Mouse (Mus musculus): ENCODE measurements around the gene Pex12.
"Not testable (repeated sequence)": the region's sequence is repeated elsewhere in the genome, so short reads cannot be mapped to it uniquely, and the experiment has no call there.

Gene Pex12

DNA sequence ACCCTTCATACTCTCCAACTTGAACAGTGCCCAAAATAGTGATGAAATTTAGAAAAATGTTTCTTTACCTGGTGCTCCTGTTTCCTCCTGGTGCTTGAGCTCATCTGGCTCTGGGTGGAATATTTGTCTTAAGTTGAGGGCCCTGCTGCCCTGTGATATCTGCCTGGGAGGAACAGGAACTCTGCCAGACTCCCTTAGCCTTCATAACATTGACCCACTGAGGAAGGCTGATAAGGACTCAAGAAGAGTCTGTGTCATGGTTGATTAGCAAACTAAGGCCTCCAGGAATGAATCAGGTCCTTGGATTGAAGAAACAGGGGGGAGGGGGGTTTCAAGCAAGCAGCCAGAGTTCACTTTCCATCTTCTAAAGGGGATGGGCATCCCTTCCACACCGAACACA, 15.8 kb downstream of the Pex12 start, which contains the start of gene Slfn14:
Gene Slfn14 (minus strand): TSS at position 161 of the 400 bp plus-strand sequence.
- DNase-seq: no peak

DNA sequence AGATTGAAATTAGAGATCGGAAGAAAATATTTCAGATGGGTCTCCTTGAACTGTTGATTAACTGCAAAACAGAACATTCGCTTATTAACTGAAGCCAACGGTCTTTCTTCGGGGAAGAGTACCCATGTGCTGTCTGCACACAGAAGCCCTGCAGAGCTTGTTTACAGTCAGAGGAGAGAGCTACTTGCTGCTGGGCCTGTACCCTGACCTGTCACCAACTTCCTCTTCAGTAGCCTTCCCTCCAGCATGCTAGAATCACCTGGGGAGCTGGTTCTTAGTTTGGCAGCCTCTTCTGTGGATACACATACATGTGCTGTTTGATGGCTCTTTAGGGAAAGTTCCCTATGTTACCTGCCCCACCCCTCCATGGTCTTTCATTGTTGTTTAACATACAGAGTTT, 16.8 kb downstream of the Pex12 start:
- DNase-seq: no peak

DNA sequence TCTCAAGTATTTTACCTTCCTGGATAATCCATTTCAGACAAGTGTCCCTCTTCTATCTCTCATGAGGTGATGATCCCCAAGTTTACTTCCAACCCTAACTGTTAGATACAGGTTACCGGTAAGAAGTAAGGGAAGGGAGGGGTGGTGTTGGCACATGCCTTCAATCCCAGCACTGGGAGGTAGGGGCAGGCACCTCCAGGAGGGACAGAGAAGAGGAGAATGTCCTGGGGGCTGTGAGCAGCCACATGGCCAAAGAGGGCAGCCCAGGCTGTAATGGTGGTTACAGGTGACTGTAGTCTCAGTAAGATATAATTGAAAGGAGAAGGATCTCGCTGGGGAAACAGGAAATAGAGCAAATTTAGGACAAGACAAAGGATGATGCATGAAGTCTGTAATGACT, 20.3 kb downstream of the Pex12 start:
- no peak for DNase-seq

DNA sequence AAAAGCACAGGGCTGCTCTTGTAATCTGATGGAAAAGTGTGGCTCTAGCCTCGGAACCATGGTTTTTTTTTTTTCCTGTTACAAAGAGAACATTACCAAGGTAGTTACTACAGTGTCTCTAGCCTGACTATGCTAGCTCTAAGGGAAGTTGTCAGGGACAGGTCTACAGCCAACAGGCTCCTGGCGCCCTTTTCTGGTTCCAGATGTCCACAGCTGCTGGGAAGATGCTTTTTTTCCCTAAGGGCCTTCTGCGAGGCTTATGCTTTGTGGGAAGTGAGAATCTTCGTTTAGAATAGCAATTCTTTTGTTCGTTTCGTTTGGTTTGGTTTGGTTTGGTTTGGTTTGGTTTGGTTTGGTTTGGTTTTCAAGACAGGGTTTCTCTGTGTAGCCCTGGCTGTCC, 22.7 kb downstream of the Pex12 start:
- DNase-seq: peak; percentile 68

DNA sequence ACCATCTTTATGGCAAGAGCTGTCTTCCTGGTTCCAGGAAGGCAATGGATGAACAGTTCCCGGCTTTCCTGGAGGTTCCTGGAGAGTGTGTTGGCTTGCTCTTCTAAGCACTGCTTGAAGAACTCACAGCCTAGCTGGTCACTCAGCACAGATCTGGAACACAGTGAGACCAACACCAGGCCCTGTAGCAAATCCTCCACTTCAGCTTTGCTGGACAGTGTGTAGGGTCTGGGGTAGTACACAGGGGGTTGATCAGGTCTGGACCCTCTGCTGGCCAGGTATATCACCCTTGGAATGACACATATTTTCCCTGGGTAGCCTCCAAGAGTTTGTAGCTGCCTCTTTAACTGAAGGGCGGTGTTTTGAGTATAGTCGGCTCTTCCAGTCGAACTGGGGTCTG, 23.4 kb downstream of the Pex12 start:
- no peak for DNase-seq

DNA sequence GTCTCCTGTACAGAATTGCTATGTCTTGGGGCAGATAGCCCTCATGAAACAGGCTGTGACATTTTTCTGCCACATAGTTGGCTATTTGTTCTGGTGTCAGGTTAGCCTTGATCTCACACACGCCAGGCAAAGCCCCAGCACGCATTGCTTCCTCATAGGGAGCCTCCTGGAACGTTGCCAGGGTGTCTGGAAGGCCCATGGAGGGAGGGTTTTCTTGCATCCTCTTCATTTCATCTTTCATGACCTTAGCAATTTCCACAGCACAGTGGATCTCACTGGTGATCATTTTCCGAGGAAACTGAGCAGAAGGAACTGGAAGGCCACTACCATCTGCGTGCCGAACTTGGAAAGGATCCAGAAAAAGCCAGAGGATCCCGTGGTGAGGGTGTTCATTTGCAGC, 26.1 kb downstream of the Pex12 start:
- peak; percentile 19 for DNase-seq

DNA sequence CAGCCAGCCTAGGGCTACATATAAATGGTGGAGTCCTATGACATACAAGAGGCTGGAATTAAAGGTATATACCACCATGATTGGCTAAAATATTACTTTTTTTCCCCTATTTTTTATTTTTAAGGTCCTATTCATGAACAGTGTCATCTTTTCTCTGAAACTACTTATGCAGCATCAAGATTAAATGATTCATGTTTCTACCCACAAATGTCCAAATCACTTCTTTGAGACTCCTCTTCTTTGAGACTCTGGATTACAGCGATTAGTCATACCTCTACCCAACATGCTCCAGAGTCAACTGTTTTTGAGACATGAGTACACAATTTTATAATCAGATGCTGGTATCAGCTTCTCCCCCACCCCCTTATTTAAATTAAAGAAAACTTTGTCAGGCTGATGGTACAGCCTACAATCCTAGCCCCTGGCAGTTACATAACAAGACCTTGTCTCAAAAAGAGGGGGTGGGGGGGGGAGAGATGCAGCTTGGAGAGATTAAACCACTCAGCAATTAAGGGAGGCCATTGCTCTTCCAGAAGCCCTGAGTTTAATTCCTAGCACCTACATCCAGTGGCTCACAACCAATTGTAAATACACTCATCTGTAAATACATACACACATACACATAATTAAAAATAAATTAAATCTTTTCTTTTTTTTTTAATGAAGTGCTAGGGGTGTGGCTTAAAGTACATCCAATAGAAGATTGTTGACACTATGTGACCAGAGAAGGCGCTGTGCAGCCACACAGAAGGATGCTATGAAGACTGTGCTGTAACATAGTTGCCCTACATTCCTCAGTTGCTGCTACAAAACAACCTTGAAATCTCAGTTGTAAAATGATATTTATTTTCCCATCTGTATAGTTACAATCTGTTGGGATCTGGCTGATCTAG, 30.2 kb downstream of the Pex12 start:
- peak; percentile 40 for DNase-seq

DNA sequence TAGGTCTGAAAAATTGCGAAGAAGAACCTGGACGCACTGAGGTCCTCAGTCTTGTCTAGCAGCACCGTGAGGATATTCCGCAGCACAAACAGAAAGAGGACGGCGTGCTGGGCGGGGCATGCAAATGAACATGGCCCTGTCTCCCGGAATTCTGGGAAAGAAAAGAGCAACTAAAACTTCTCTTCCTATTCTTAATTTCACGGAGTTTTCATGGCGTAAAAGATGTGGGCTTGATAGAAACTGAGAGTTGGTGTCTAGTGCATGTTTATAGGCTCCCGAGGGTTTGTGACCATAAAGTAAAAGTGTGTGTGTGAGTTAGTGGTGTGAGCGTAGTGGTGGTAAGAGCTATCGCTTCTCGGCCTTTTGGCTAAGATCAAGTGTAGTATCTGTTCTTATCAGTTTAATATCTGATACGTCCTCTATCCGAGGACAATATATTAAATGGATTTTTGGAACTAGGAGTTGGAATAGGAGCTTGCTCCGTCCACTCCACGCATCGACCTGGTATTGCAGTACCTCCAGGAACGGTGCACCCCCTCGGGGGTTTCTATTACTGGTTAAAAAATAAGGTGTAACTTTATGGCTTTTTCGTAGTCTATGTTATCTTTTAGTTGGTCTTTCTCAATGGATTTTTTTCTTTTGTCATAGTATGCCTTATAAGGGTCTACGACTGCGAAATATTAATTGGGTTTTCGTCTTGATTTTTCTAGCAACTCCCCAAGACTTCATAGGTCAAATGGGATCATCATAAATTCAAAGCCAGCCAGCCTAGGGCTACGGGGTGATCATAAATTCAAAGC, 31.0 kb downstream of the Pex12 start:
- DNase-seq: peak; percentile 87

DNA sequence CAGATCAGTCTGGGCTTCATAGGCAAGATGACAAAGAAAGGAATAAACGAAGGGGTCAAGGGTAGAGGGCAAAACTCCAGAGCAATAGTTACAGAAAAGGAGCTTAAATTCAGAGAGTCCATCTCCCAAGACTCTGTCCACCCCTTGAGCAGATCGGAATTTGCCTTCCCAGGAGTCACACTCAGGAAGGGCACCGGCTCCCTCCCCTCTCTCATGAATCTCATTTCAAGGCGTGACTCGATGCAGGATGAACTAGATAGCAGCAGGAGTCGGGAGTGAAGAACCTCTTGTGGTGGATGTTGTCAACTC, 31.6 kb downstream of the Pex12 start:
- no peak for DNase-seq

DNA sequence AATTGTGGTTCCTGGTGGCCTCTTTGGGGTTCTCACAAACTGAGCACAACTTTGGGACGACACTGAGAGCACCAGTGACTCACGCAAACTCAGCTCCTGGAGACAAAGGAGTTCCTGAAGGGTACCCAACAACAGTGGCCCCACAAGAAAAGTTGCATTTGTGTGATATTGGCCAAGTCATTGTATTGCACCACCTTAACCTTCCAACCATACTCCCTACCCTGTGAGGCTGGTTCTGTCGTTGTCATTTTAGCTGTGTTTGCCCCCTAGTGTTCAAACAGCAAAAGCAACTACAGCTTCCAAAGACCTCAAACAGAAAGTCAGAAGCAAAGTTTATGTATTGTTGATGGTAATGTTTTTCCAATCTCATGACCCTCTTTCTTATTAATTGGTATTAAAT, 39.2 kb downstream of the Pex12 start:
- no peak for DNase-seq

DNA sequence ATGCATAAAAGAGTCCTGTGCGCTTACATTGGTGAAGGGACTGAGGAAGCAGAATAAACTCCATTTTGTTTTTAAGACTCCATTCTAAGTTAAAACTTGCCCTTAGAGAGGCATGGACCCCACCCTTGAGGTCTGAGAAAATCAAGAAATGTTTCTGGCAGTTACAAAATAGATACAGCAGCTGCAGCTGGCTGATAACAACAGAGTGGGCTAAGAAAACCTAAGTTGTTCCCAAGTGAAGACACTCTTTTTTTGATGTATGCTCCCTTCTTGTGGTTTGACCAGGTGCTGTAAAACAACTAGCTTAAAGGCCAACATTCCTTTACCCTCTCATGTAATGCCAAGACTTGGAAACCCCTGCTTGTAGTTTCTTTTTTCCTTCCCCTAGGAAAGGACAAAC, 39.7 kb downstream of the Pex12 start:
- DNase-seq: no peak

DNA sequence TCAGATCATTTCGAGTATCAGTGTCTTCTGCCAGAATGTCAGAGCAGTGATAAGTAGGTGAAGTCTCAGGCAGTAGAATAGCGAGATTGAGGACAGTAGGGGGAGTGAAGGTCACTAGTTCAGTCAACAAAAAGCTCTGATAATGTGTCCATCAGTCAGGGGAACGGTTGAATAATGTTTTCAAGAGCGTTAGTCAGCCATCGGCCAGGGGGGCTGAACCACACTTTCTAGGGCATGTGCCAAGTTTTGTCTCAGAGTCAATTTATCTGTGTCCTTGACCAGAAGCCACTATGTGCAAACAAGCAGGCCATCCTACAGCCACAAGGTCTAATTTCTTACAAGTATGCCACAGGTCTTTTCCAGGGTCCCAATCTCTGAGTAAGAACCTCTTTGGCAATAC, 45.2 kb downstream of the Pex12 start:
- not testable (repeated sequence) for DNase-seq
